Mouse (Mus musculus) heart, postnatal 0 days (tissue): Measurements from ENCODE around the gene Rnf150. TPM values are rescaled to one million over a fixed set of nuclear protein-coding genes. Genes with fewer than 3 reads are reported as not detected.

Source experiments
- ATAC-seq: fragments of 200-750 bp; cut with Nextera tagmentation; 2 replicates; pipeline ENCODE4 v1.8.0; 2017; ENCODE audit warnings: low read depth, moderate number of reproducible peaks, moderate library complexity; ENCODE audit not compliant: insufficient read depth
- DNase-seq: peaks from one replicate; pipeline ENCODE4 v3.0.0-alpha.2; 2016; ENCODE audit warnings: low spot score
- H3K27ac ChIP-seq: fragments of 300-500 bp; sonication (generic); 2 replicates; pipeline ENCODE4 v1.5.1; 2014; ENCODE audit warnings: low read depth, mild to moderate bottlenecking
- H3K27me3 ChIP-seq: fragments of 300-500 bp; sonication (generic); 2 replicates; pipeline ENCODE4 v1.6.1; 2014; ENCODE audit warnings: low read length, mixed read lengths; ENCODE audit not compliant: control insufficient read depth, insufficient read depth
- H3K36me3 ChIP-seq: fragments of 300-500 bp; sonication (generic); replicated peaks from 2 replicates; pipeline ENCODE4 v1.6.1; 2014; ENCODE audit warnings: low read length, mixed read lengths; ENCODE audit not compliant: control insufficient read depth, insufficient read depth
- H3K4me1 ChIP-seq: fragments of 300-500 bp; sonication (generic); 2 replicates; pipeline ENCODE4 v1.6.1; 2014; ENCODE audit warnings: antibody characterized with exemption; ENCODE audit not compliant: control insufficient read depth, insufficient read depth
- H3K4me2 ChIP-seq: fragments of 300-500 bp; sonication (generic); 2 replicates; pipeline ENCODE4 v1.6.1; 2014; ENCODE audit warnings: low read depth, mild to moderate bottlenecking, low read length, moderate library complexity
- H3K4me3 ChIP-seq: fragments of 300-500 bp; sonication (generic); 2 replicates; pipeline ENCODE4 v1.5.1; 2014; ENCODE audit warnings: low read depth, low read length
- H3K9ac ChIP-seq: fragments of 300-500 bp; sonication (generic); replicated peaks from 2 replicates; pipeline ENCODE4 v1.6.1; 2014; ENCODE audit warnings: low read depth, low read length, mixed read lengths
- H3K9me3 ChIP-seq: fragments of 300-500 bp; sonication (generic); replicated peaks from 2 replicates; pipeline ENCODE4 v1.6.1; 2016; ENCODE audit warnings: low read length; ENCODE audit not compliant: control insufficient read depth
- CTCF ChIP-seq: IDR thresholded peaks from 2 replicates; pipeline ENCODE4 v1.5.1; 2016; ENCODE audit warnings: antibody characterized with exemption, control low read depth, low read depth
- EP300 ChIP-seq: IDR thresholded peaks from 2 replicates; pipeline ENCODE4 v1.6.1; 2016; ENCODE audit warnings: antibody characterized with exemption, low read depth
- WGBS: fragments of 180-500 bp; shearing (Covaris S2); extraction: QIAGEN DNeasy Blood & Tissue Kit; methylation state at CpG from one replicate; pipeline ENCODE4 v1.1.7; 2014; 5-methylcytosine and 5-hydroxymethylcytosine counted together
- polyA plus RNA-seq: library from polyadenylated mRNA; unstranded; fragments of >200 nt; fragmentation: Nextera tagmentation; extraction: Ambion mirVana; gene quantifications from 2 replicates; pipeline ENCODE4 v1.2.1, GENCODE M21; 2015
- total RNA-seq: library from RNA; depleted of rRNA; stranded (reverse); fragments of >200 nt; gene quantifications from 2 replicates; pipeline ENCODE4 v1.2.3, GENCODE M21; 2014; ENCODE audit warnings: low replicate concordance

The Rnf150 gene
- total and polyA plus RNA-seq, 2 experiments from 2014 or later: 0.75 to 3.5 TPM

GRCm38 (mm10) chr8:82901549-82902138 is 38.5 kb downstream of the Rnf150 start:
- peaks cover 20% of the 10 kb centered on the region for H3K4me1 ChIP-seq
- WGBS: 95% methylated on average over 12 of the region's 12 CpGs
- no peak overlapping the region for H3K27ac ChIP-seq
- H3K36me3 ChIP-seq: no peaks in the 10 kb centered on the region
- no peak for DNase-seq
- H3K27me3 ChIP-seq: no peaks in the 10 kb centered on the region
- no peak overlapping the region for H3K4me3 ChIP-seq
- H3K9me3 ChIP-seq: no peaks in the 10 kb centered on the region
- no peak overlapping the region for H3K4me2 ChIP-seq
- TF ChIP-seq EP300: no peak
- no peak for TF ChIP-seq CTCF
- no peak for ATAC-seq
- no peak overlapping the region for H3K9ac ChIP-seq

- no peak for DNase-seq
These were observed 40.3 kb downstream of the Rnf150 start for GRCm38 (mm10) chr8:82903497-82903896.

GRCm38 (mm10) chr8:82907271-82907670 is 44.1 kb downstream of the Rnf150 start:
- WGBS: 69% methylated on average over 3 of the region's 3 CpGs
- ATAC-seq (no peak), DNase-seq (no peak)
- Histone ChIP-seq H3K4me2 (no peak overlapping the region), H3K27me3 (no peaks in the 10 kb centered on the region), H3K4me3 (no peak overlapping the region), H3K9ac (no peak overlapping the region), H3K9me3 (no peaks in the 10 kb centered on the region), H3K36me3 (no peaks in the 10 kb centered on the region), H3K27ac (no peak overlapping the region), H3K4me1 (0 out of 2 replicates have a peak, but pooled peaks cover 18% of the 10 kb centered on the region)
- TF ChIP-seq CTCF: no peak
- TF ChIP-seq EP300: no peak

More at GRCm38 (mm10) chr8:82903497-82903896, 40.3 kb downstream of the Rnf150 start:
- no peak for ATAC-seq
- Histone ChIP-seq H3K27me3 (no peaks in the 10 kb centered on the region), H3K4me2 (no peak overlapping the region), H3K27ac (no peak overlapping the region), H3K4me3 (no peak overlapping the region), H3K36me3 (no peaks in the 10 kb centered on the region), H3K4me1 (0 out of 2 replicates have a peak, but pooled peaks cover 18% of the 10 kb centered on the region), H3K9me3 (no peaks in the 10 kb centered on the region), H3K9ac (no peak overlapping the region)
- TF ChIP-seq EP300: no peak
- no peak for TF ChIP-seq CTCF
- WGBS: 37% methylated on average over 3 of the region's 3 CpGs

GRCm38 (mm10) chr8:82911436-82911835 is 48.3 kb downstream of the Rnf150 start:
- 0 out of 2 replicates have a peak, but pooled peaks cover 4% of the 10 kb centered on the region for H3K4me1 ChIP-seq
- no peaks in the 10 kb centered on the region for H3K9me3 ChIP-seq
- H3K9ac ChIP-seq: no peak overlapping the region
- ATAC-seq (no peak), DNase-seq (no peak)
- no peak overlapping the region for H3K4me2 ChIP-seq
- no peak for TF ChIP-seq CTCF
- no peak for TF ChIP-seq EP300
- no peak overlapping the region for H3K4me3 ChIP-seq
- no peaks in the 10 kb centered on the region for H3K36me3 ChIP-seq
- H3K27me3 ChIP-seq: no peaks in the 10 kb centered on the region
- no peak overlapping the region for H3K27ac ChIP-seq

- Histone ChIP-seq H3K9ac (no peak overlapping the region), H3K9me3 (no peaks in the 10 kb centered on the region), H3K4me3 (no peak overlapping the region), H3K27ac (no peak overlapping the region), H3K36me3 (no peaks in the 10 kb centered on the region), H3K27me3 (no peaks in the 10 kb centered on the region), H3K4me1 (peaks cover 6% of the 10 kb centered on the region; the same call in 1 of the 2 replicates), H3K4me2 (no peak overlapping the region)
- 79% methylated on average over 4 of the region's 4 CpGs for WGBS
- ATAC-seq (no peak), DNase-seq (no peak)
- TF ChIP-seq CTCF (no peak), EP300 (no peak)
These were observed 49.1 kb downstream of the Rnf150 start for GRCm38 (mm10) chr8:82912282-82912681.

- no peak for TF ChIP-seq CTCF
- no peak for TF ChIP-seq EP300
- WGBS: 70% methylated on average over 3 of the region's 3 CpGs
- ATAC-seq: no peak
These were observed 51.4 kb downstream of the Rnf150 start for GRCm38 (mm10) chr8:82914543-82914942.

More at GRCm38 (mm10) chr8:82914543-82914942, 51.4 kb downstream of the Rnf150 start:
- H3K9me3 ChIP-seq: no peaks in the 10 kb centered on the region
- peaks cover 13% of the 10 kb centered on the region; the same call in 1 of the 2 replicates for H3K4me1 ChIP-seq
- no peak for DNase-seq
- H3K4me2 ChIP-seq: no peak overlapping the region
- H3K36me3 ChIP-seq: no peaks in the 10 kb centered on the region
- H3K27me3 ChIP-seq: no peaks in the 10 kb centered on the region
- no peak overlapping the region for H3K4me3 ChIP-seq
- H3K9ac ChIP-seq: no peak overlapping the region
- no peak overlapping the region for H3K27ac ChIP-seq
